Mouse (Mus musculus): ENCODE data around the gene Gls.

DNA sequence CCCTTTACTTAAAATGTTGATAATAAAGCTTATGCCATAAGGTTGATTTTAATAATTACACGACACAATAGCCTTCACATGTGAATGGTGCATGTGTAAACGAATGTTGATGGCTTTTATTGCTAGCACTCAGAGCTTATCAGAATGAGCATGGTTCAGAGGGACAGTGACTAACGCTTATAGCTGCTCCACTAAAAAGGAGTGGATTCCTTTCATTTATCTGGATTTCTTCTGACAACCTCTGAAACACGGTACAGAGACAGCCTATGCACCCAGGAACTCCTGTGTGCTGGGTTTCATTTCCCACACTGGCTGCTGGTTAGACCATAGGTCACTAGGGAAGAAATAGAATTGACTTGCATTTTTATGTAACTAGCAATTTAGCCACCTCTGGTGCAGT is 23.2 kb upstream of the Gls start:
- no peak for TF ChIP-seq CTCF (IDR thresholded peaks at IDR 0.05; ENCODE audit: extremely low read depth, insufficient read depth, low read length)
- TF ChIP-seq POLR2A (IDR thresholded peaks at IDR 0.05; ENCODE audit: extremely low read depth, insufficient read depth, low read length) = no peak

All from cortical plate, adult 2 months (tissue).